Mouse (Mus musculus) megakaryocyte, embryonic 14.5 days (primary cell): ENCODE measurements at regions not wholly inside any gene's neighbourhood (a gene's known extent, or its start where the extent isn't known, plus 50 kb on each side); places are given as distances from the start of the nearest gene placed in this dataset.

Source experiments
- FLI1 ChIP-seq: IDR thresholded peaks from 2 replicates; pipeline ENCODE4 v1.6.1; 2012; ENCODE audit warnings: low read length, inconsistent platforms, mixed read lengths
- GATA1 ChIP-seq: IDR thresholded peaks from 3 replicates; pipeline ENCODE4 v1.6.1; 2012; ENCODE audit warnings: mixed read lengths, low read length, inconsistent platforms, borderline replicate concordance

DNA sequence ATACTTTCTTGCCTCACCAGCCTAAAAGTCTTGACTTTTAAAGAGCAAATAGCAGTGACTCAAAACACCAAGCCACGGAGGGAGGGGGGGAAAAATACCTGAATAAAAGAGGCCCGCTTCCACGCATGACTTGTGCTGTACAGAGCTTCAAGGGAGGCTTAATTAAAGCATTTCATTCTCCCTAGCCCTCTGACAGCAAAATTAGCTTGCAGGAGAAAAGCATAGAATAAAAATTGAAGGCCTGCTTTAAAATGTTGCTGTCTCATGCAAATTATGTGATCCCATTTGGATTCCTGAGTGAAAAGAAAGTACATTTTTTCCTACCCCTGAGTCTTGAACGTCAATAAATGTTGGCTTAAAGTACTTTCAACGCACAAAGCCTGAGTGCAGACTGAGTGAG, 453.1 kb upstream of the Gulo start:
- TF ChIP-seq GATA1 (no peak), FLI1 (no peak)
